Mouse (Mus musculus): Measurements from ENCODE around the gene Vcpkmt. TPM values are rescaled to one million over a fixed set of nuclear protein-coding genes. Genes with fewer than 3 reads are reported as not detected.

Vcpkmt gene
- total and polyA plus RNA-seq, 3 experiments, result 18.8 to 43.1 TPM; not detected in 1

- TF ChIP-seq SIN3A (IDR thresholded peaks at IDR 0.05; ENCODE audit: low read length), result no peak
- no peak for TF ChIP-seq ZMIZ1 (IDR thresholded peaks at IDR 0.05; ENCODE audit: low read depth, low read length)
- TF ChIP-seq GATA1 (IDR thresholded peaks at IDR 0.05; ENCODE audit: low read depth, low read length), result 0 out of 2 replicates have a peak, but pooled peaks have one; percentile 7
- H3K9ac ChIP-seq (ENCODE audit: control insufficient read depth, low read depth, low read length, poor library complexity, severe bottlenecking), result no peak overlapping the region
- H3K27ac ChIP-seq (ENCODE audit: control insufficient read depth, low read depth, low read length), result no peak overlapping the region
- H3K9me3 ChIP-seq (replicated peaks; ENCODE audit: insufficient read depth, low read length), result no peaks in the 10 kb centered on the region
- H3K79me2 ChIP-seq (ENCODE audit: control insufficient read depth, insufficient read depth, low read length, poor library complexity), result no peaks in the 10 kb centered on the region
- no peak overlapping the region for H3K4me3 ChIP-seq (ENCODE audit: control insufficient read depth in 1 of 2, insufficient read depth in 1 of 2, low read depth in 2 of 2, low read length in 2 of 2)
- DNase-seq (ENCODE audit: low read depth, low spot score), result peak; percentile 28
- H3K27me3 ChIP-seq (ENCODE audit: control insufficient read depth in 1 of 2, insufficient read depth in 2 of 2, low read length in 2 of 2), result no peaks in the 10 kb centered on the region
- H3K36me3 ChIP-seq (ENCODE audit: control insufficient read depth in 1 of 2, insufficient read depth in 2 of 2, low read length in 2 of 2), result peaks cover 6 to 14% of the 10 kb centered on the region in 2 experiments; a peak in 3 of 4 replicates
- H3K4me1 ChIP-seq (ENCODE audit: control insufficient read depth in 1 of 2, insufficient read depth in 2 of 2, low read length in 2 of 2), result peaks cover 0 to 2% of the 10 kb centered on the region in 2 experiments; a peak in 1 of 4 replicates
Measured at GRCm38 (mm10) chr12:69597446-69597845, 14.6 kb upstream of the Vcpkmt start.

- TF ChIP-seq TCF12 (IDR thresholded peaks at IDR 0.05; ENCODE audit: low read depth, low read length) (peak; percentile 21; the same call in 1 of the 2 replicates), JUND (IDR thresholded peaks at IDR 0.05; ENCODE audit: low read depth, low read length) (no peak), GATA1 (IDR thresholded peaks at IDR 0.05; ENCODE audit: low read depth, low read length) (peak; percentile 64; the same call in 1 of the 2 replicates), EP300 (IDR thresholded peaks at IDR 0.05; ENCODE audit: low read depth in 1 of 2, low read length in 2 of 2) (peak in 1 of 2 experiments; percentile 46; a peak in 1 of 4 replicates), SIN3A (IDR thresholded peaks at IDR 0.05; ENCODE audit: low read length) (peak; percentile 39; the same call in 1 of the 2 replicates), POLR2AphosphoS2 (IDR thresholded peaks at IDR 0.05; ENCODE audit: low read length) (no peak), RCOR1 (IDR thresholded peaks at IDR 0.05; ENCODE audit: low read depth, low read length) (peak; percentile 44; the same call in 1 of the 2 replicates), BHLHE40 (IDR thresholded peaks at IDR 0.05; ENCODE audit: borderline replicate concordance, low read depth, low read length) (no peak), ZNF384 (IDR thresholded peaks at IDR 0.05; ENCODE audit: low read depth, low read length) (peak; percentile 53; the same call in 1 of the 2 replicates), ETS1 (IDR thresholded peaks at IDR 0.05; ENCODE audit: low read depth, low read length) (peak; percentile 26; the same call in 1 of the 2 replicates)
- no peak overlapping the region for H3K27ac ChIP-seq (ENCODE audit: control insufficient read depth, low read depth, low read length)
Measured at GRCm38 (mm10) chr12:69593130-69593529, 10.3 kb upstream of the Vcpkmt start.

GRCm38 (mm10) chr12:69583270-69583629, 422 bp upstream of the Vcpkmt start:
- peaks cover 4 to 7% of the 10 kb centered on the region in 2 experiments; a peak in 3 of 4 replicates for H3K4me1 ChIP-seq (ENCODE audit: control insufficient read depth in 1 of 2, insufficient read depth in 2 of 2, low read length in 2 of 2)

More at GRCm38 (mm10) chr12:69593130-69593529, 10.3 kb upstream of the Vcpkmt start:
- no peak overlapping the region for H3K9ac ChIP-seq (ENCODE audit: control insufficient read depth, low read depth, low read length, poor library complexity, severe bottlenecking)
- no peaks in the 10 kb centered on the region for H3K27me3 ChIP-seq (ENCODE audit: control insufficient read depth in 1 of 2, insufficient read depth in 2 of 2, low read length in 2 of 2)
- no peaks in the 10 kb centered on the region for H3K79me2 ChIP-seq (ENCODE audit: control insufficient read depth, insufficient read depth, low read length, poor library complexity)
- H3K4me3 ChIP-seq (ENCODE audit: control insufficient read depth in 1 of 2, insufficient read depth in 1 of 2, low read depth in 2 of 2, low read length in 2 of 2), result no peak overlapping the region
- H3K36me3 ChIP-seq (ENCODE audit: control insufficient read depth in 1 of 2, insufficient read depth in 2 of 2, low read length in 2 of 2), result peaks cover 5 to 6% of the 10 kb centered on the region in 2 experiments; a peak in 2 of 4 replicates
- H3K9me3 ChIP-seq (replicated peaks; ENCODE audit: insufficient read depth, low read length), result no peaks in the 10 kb centered on the region
- no peak for DNase-seq (ENCODE audit: low read depth, low spot score)
- H3K4me1 ChIP-seq (ENCODE audit: control insufficient read depth in 1 of 2, insufficient read depth in 2 of 2, low read length in 2 of 2), result peaks cover 0 to 2% of the 10 kb centered on the region in 2 experiments; a peak in 1 of 4 replicates

More at GRCm38 (mm10) chr12:69583270-69583629, 422 bp upstream of the Vcpkmt start:
- H3K36me3 ChIP-seq (ENCODE audit: control insufficient read depth in 1 of 2, insufficient read depth in 2 of 2, low read length in 2 of 2), result peaks cover 8 to 18% of the 10 kb centered on the region in 2 experiments
- peak overlapping the region; percentile 74 for H3K27ac ChIP-seq (ENCODE audit: control insufficient read depth, low read depth, low read length)
- peak overlapping the region; percentile 66 for H3K9ac ChIP-seq (ENCODE audit: control insufficient read depth, low read depth, low read length, poor library complexity, severe bottlenecking)
- peak overlapping the region; percentile 36 to 55 for H3K4me3 ChIP-seq (ENCODE audit: control insufficient read depth in 1 of 2, insufficient read depth in 1 of 2, low read depth in 2 of 2, low read length in 2 of 2)
- H3K9me3 ChIP-seq (replicated peaks; ENCODE audit: insufficient read depth, low read length), result no peaks in the 10 kb centered on the region
- H3K27me3 ChIP-seq (ENCODE audit: control insufficient read depth in 1 of 2, insufficient read depth in 2 of 2, low read length in 2 of 2), result no peaks in the 10 kb centered on the region
- no peak for TF ChIP-seq BHLHE40 (IDR thresholded peaks at IDR 0.05; ENCODE audit: borderline replicate concordance, low read depth, low read length)
- no peak for TF ChIP-seq RAD21 (IDR thresholded peaks at IDR 0.05; ENCODE audit: low read depth, low read length)
- no peak; the same call in 1 of the 2 replicates for TF ChIP-seq MXI1 (IDR thresholded peaks at IDR 0.05; ENCODE audit: low read depth, low read length)
- no peak for TF ChIP-seq E2F4 (IDR thresholded peaks at IDR 0.05; ENCODE audit: borderline replicate concordance, low read depth, low read length)
- no peak for TF ChIP-seq TBP (IDR thresholded peaks at IDR 0.05; ENCODE audit: low read depth, low read length)
- TF ChIP-seq ZKSCAN1 (IDR thresholded peaks at IDR 0.05; ENCODE audit: low read depth, low read length), result no peak
- no peak for TF ChIP-seq MAX (IDR thresholded peaks at IDR 0.05; ENCODE audit: low read length)
- no peak for DNase-seq (ENCODE audit: low read depth, low spot score)
- H3K79me2 ChIP-seq (ENCODE audit: control insufficient read depth, insufficient read depth, low read length, poor library complexity), result peaks cover 19% of the 10 kb centered on the region
